Mouse (Mus musculus): Measurements from ENCODE around the gene Utf1. TPM values are rescaled to one million over a fixed set of nuclear protein-coding genes. Genes with fewer than 3 reads are reported as not detected.

Utf1 gene
- not detected in 2 replicates for polyA plus RNA-seq (2012; rRNA removed)
- not detected in 2 replicates for polyA plus RNA-seq (2014; fragmentation: Nextera tagmentation; extraction: Ambion mirVana)

DNA sequence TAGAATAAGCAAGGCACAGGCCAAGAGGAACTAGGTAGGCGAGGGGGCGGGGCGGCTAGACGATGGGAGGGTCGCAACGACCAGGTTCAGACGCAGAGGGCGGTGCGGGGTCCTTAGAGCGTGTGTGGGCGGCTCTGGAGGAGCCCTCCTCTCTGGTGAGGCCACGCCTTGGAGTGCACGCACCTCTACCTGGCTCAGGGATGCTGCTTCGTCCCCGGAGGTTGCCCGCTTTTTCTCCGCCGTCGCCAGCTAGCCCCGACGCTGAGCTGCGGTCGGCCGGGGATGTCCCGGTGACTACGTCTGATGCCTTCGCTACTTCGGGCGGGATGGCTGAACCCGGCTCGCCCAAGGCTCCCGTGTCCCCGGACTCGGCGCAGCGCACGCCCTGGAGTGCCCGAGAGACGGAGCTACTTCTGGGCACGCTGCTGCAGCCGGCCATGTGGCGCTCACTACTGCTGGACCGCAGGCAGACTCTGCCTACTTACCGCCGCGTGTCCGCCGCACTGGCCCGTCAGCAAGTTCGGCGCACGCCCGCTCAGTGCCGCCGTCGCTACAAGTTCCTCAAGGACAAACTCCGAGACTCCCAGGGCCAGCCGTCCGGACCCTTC is at the start of gene Utf1:
Gene Utf1, plus strand, starts transcription at position 116 of the 608 bp plus-strand sequence.
- no peaks in the 10 kb centered on the region for H3K9me3 ChIP-seq (ENCODE audit: control insufficient read depth, low read length)
- 2% methylated on average over 59 of the region's 59 CpGs for WGBS (ENCODE audit: insufficient replicate concordance)
- no peak within 1 kb of the TSS for H3K9ac ChIP-seq (replicated peaks)
- H3K27ac ChIP-seq, result no peak within 1 kb of the TSS
- no peak for ATAC-seq (ENCODE audit: insufficient read depth)
- no peaks in the 10 kb centered on the region for H3K4me1 ChIP-seq (replicated peaks; ENCODE audit: control insufficient read depth in 2 of 2, insufficient read depth in 2 of 2, low read length in 1 of 2)
- TF ChIP-seq CTCF (IDR thresholded peaks at IDR 0.05; ENCODE audit: low read depth) (no peak), EP300 (IDR thresholded peaks at IDR 0.05; ENCODE audit: low read depth) (no peak)
- no peak for DNase-seq (ENCODE audit: low read depth in 3 of 3, low spot score in 3 of 3)
- H3K4me2 ChIP-seq (ENCODE audit: low read depth), result peak within 1 kb of the TSS; percentile 23; the same call in 1 of the 2 replicates
- no peak within 1 kb of the TSS; a peak in 1 of 4 replicates for H3K4me3 ChIP-seq (ENCODE audit: insufficient read depth in 1 of 2, low read depth in 2 of 2, low read length in 2 of 2)
- H3K27me3 ChIP-seq (ENCODE audit: control insufficient read depth, insufficient read depth, low read length), result peaks cover 50% of the 10 kb centered on the region
- no peaks in the 10 kb centered on the region for H3K36me3 ChIP-seq (replicated peaks; ENCODE audit: control insufficient read depth, insufficient read depth, low read depth)

DNA sequence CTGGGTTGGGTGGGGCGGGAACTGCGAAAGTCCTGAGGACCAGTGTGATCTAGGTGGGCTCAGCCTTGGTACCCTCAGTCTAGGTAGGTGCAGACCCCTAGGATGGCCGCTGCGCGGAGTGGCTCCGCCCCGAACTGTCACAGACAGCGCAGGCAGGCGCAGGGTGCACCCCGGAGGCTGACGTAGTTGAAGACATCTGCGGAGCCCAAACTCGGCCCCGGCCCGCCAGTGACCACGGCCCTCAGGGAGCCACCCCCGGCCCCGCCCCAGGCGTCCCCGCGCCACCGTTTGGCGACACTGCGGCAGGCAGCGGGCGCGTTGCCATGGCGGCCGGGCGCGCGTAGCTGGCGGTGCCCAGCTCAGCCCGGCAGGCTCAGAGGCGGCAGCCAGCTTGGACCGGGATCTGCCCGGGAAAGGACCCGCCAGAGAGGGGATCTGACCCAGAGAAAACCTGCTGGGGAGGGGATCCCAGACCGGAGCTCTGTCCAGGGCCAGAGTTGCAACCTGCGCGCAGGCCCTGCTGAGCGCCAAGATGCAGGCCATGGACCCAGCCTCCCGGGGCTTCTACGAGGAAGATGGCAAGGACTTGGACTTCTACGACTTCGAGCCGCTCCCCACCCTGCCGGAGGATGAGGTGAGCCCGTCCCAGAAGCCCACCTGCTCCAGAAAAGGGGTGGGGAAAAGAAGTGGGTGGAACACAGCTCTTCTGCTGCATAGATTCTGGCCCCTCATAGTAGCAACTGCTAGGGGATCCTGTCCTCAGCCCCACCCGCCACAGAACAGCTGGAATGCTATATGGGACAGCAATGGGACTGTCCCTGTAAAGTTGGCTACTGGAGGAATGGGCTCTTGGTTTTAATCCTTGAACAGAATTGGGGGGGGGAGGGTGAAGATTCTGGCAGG is 48.7 kb upstream of the Utf1 start, which contains the start of gene Kndc1:
Gene Kndc1, plus strand, starts transcription at position 42 of the 903 bp plus-strand sequence.
- 2% methylated on average over 50 of the region's 50 CpGs for WGBS (ENCODE audit: insufficient replicate concordance)
- Histone ChIP-seq H3K4me3 (ENCODE audit: insufficient read depth in 1 of 2, low read depth in 2 of 2, low read length in 2 of 2) (no peak within 1 kb of the TSS), H3K27me3 (ENCODE audit: control insufficient read depth, insufficient read depth, low read length) (peaks cover 18% of the 10 kb centered on the region), H3K4me2 (ENCODE audit: low read depth) (no peak within 1 kb of the TSS), H3K4me1 (replicated peaks; ENCODE audit: control insufficient read depth in 2 of 2, insufficient read depth in 2 of 2, low read length in 1 of 2) (no peaks in the 10 kb centered on the region), H3K9ac (replicated peaks) (no peak within 1 kb of the TSS), H3K27ac (no peak within 1 kb of the TSS), H3K9me3 (ENCODE audit: control insufficient read depth, low read length) (no peaks in the 10 kb centered on the region), H3K36me3 (replicated peaks; ENCODE audit: control insufficient read depth, insufficient read depth, low read depth) (no peaks in the 10 kb centered on the region)
- no peak for ATAC-seq (ENCODE audit: insufficient read depth)
- DNase-seq (ENCODE audit: low read depth in 3 of 3, low spot score in 3 of 3), result no peak
- no peak for TF ChIP-seq CTCF (IDR thresholded peaks at IDR 0.05; ENCODE audit: low read depth)
- TF ChIP-seq EP300 (IDR thresholded peaks at IDR 0.05; ENCODE audit: low read depth), result no peak

DNA sequence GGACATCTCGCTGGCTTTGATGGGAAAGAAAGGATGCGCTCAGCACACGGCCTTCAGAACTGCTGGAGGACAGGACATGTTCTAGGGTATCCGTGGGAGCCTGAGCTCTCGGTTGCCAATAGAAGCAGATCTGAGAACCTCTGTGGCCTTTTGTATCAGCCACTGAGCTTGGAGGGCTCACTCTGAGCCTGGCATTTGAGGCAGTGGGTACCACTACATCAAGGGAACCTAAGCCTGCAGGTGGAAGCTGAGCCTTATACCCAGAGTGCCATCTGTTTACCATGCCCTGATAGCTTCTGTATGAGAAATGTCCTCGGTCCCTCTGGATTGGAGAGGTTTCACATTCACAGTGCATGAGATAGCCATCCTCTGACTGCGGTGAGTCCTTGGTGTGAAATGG is 47.3 kb upstream of the Utf1 start:
- WGBS (ENCODE audit: insufficient replicate concordance), result 59% methylated on average over 7 of the region's 7 CpGs

DNA sequence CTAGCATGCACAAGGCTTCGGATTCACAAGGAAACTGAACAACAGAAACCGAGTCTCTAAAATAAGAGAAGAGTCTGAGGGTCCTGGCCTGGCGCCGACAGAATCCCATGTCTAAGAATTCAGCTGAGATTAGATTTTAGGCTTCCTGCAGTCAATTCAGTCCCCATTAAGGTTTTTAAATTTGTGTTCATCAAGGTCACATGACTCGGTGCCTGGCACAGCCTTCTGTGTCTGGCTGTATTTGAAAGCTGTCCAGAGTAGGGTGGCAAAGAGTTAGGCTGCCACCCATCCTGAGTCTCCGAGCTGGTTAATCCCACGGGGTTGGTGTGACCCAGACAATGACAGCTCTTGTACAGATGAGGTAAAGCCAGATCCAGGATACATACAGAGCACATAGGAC is 46.8 kb upstream of the Utf1 start:
- H3K4me2 ChIP-seq (ENCODE audit: low read depth), result no peak overlapping the region
- no peak overlapping the region for H3K9ac ChIP-seq (replicated peaks)
- ATAC-seq (ENCODE audit: insufficient read depth) (no peak), DNase-seq (ENCODE audit: low read depth in 3 of 3, low spot score in 3 of 3) (no peak)
- H3K4me3 ChIP-seq (ENCODE audit: insufficient read depth in 1 of 2, low read depth in 2 of 2, low read length in 2 of 2), result no peak overlapping the region
- H3K27ac ChIP-seq, result no peak overlapping the region
- H3K9me3 ChIP-seq (ENCODE audit: control insufficient read depth, low read length), result no peaks in the 10 kb centered on the region
- TF ChIP-seq EP300 (IDR thresholded peaks at IDR 0.05; ENCODE audit: low read depth) (no peak), CTCF (IDR thresholded peaks at IDR 0.05; ENCODE audit: low read depth) (no peak)
- WGBS (ENCODE audit: insufficient replicate concordance), result 55% methylated on average over 7 of the region's 7 CpGs
- peaks cover 18% of the 10 kb centered on the region for H3K27me3 ChIP-seq (ENCODE audit: control insufficient read depth, insufficient read depth, low read length)
- H3K36me3 ChIP-seq (replicated peaks; ENCODE audit: control insufficient read depth, insufficient read depth, low read depth), result no peaks in the 10 kb centered on the region
- no peaks in the 10 kb centered on the region for H3K4me1 ChIP-seq (replicated peaks; ENCODE audit: control insufficient read depth in 2 of 2, insufficient read depth in 2 of 2, low read length in 1 of 2)

More for the DNA sequence above, 47.3 kb upstream of the Utf1 start:
- no peak for ATAC-seq (ENCODE audit: insufficient read depth)
- Histone ChIP-seq H3K27ac (no peak overlapping the region), H3K4me1 (replicated peaks; ENCODE audit: control insufficient read depth in 2 of 2, insufficient read depth in 2 of 2, low read length in 1 of 2) (no peaks in the 10 kb centered on the region), H3K9me3 (ENCODE audit: control insufficient read depth, low read length) (no peaks in the 10 kb centered on the region), H3K4me3 (ENCODE audit: insufficient read depth in 1 of 2, low read depth in 2 of 2, low read length in 2 of 2) (no peak overlapping the region), H3K9ac (replicated peaks) (no peak overlapping the region), H3K27me3 (ENCODE audit: control insufficient read depth, insufficient read depth, low read length) (peaks cover 18% of the 10 kb centered on the region), H3K36me3 (replicated peaks; ENCODE audit: control insufficient read depth, insufficient read depth, low read depth) (no peaks in the 10 kb centered on the region), H3K4me2 (ENCODE audit: low read depth) (no peak overlapping the region)
- no peak for TF ChIP-seq CTCF (IDR thresholded peaks at IDR 0.05; ENCODE audit: low read depth)
- no peak for TF ChIP-seq EP300 (IDR thresholded peaks at IDR 0.05; ENCODE audit: low read depth)
- DNase-seq (ENCODE audit: low read depth in 3 of 3, low spot score in 3 of 3), result no peak

DNA sequence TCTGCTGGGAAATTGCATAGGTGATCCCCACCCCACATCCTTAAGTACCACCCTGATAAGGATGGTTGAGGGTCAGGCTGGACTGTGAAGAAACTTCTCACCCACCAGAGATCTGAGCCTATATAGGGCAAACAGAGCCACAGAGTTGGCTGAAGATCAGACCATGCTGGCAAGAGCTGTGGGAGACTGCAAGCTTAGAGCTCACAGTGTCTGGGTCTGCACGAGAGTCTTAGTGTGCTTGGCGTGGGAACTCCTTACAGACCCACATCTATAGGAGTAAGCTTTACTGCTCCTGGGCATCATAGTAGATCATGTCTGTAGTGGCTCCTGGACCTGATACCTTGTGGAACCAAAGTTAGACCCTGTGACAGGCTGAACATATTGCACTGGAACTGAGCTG is 45.0 kb upstream of the Utf1 start:
- WGBS (ENCODE audit: insufficient replicate concordance), result 60% methylated on average over 2 of the region's 2 CpGs
- Histone ChIP-seq H3K4me2 (ENCODE audit: low read depth) (no peak overlapping the region), H3K27me3 (ENCODE audit: control insufficient read depth, insufficient read depth, low read length) (peaks cover 18% of the 10 kb centered on the region), H3K9me3 (ENCODE audit: control insufficient read depth, low read length) (no peaks in the 10 kb centered on the region), H3K9ac (replicated peaks) (no peak overlapping the region), H3K36me3 (replicated peaks; ENCODE audit: control insufficient read depth, insufficient read depth, low read depth) (no peaks in the 10 kb centered on the region), H3K27ac (no peak overlapping the region), H3K4me1 (replicated peaks; ENCODE audit: control insufficient read depth in 2 of 2, insufficient read depth in 2 of 2, low read length in 1 of 2) (no peaks in the 10 kb centered on the region), H3K4me3 (ENCODE audit: insufficient read depth in 1 of 2, low read depth in 2 of 2, low read length in 2 of 2) (no peak overlapping the region)
- no peak for TF ChIP-seq EP300 (IDR thresholded peaks at IDR 0.05; ENCODE audit: low read depth)
- ATAC-seq (ENCODE audit: insufficient read depth) (no peak), DNase-seq (ENCODE audit: low read depth in 3 of 3, low spot score in 3 of 3) (no peak)

Measured in liver, embryonic 14.5 days (tissue).